In the genomic region with DNA sequence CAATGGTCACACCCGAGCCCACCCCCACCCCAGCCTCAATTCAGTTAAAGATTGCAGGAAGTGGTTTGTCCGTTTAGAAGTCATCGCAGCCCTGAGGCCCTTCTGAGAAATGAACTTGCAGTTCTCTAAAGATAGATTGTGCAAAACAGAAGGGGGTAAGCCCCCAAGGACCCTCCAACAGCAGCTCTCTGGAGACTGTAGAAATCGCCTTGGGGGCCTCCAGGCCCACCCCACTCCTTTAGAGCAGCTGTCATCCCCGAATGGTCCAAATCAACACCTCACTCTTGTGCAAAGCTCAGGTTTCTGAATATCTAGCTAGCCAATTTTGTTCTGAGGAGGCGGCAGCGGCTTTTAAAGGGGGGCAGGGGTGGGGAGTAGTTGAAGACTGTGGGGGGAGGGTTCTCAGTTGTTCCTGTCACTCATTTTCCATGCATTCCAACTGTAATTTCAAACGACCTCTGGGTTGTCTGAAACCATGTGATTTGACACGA, we compare ENCODE assay signal across 15 mouse cellular contexts.
DNase-seq lines count a peak whose midpoint lies in the region; ATAC-seq and TF ChIP-seq lines count a peak whose summit lies in the region.
"Had no signal": no experiment of that assay in that cellular context is flagged by ENCODE, and none has a peak within 500 bp of the region (broad histone marks: within the 10 kb centered on the region; RNA-seq: fewer than 3 reads in every experiment).

No protein-coding gene starts in this region.

- no peak overlapping the region for H3K9ac ChIP-seq in embryonic facial prominence, embryonic 13.5 days
- no peak overlapping the region for H3K9ac ChIP-seq in forebrain, postnatal 0 days
- H3K9ac ChIP-seq in intestine, postnatal 0 days (ENCODE audit: low read depth, low read length) = no peak overlapping the region

- H3ac ChIP-seq in myocyte (ENCODE audit: control insufficient read depth, insufficient read length) = no peak overlapping the region

- ATAC-seq in embryonic facial prominence, embryonic 13.5 days (ENCODE audit: insufficient number of reproducible peaks, insufficient read depth, low FRiP score, low TSS enrichment, low read depth) = peak; percentile 56; the same call in 1 of the 2 replicates
- no peak for ATAC-seq in forebrain, postnatal 0 days
- no peak for ATAC-seq in intestine, postnatal 0 days
- ATAC-seq: Patski had no signal

- H3K4me3 ChIP-seq in testis, adult 2 months (ENCODE audit: control insufficient read depth, low read depth, low read length) = peak overlapping the region; percentile 35; the same call in 1 of the 2 replicates
- H3K4me3 ChIP-seq in embryonic facial prominence, embryonic 13.5 days = no peak overlapping the region
- no peak overlapping the region for H3K4me3 ChIP-seq in myocyte
- no peak overlapping the region for H3K4me3 ChIP-seq in forebrain, postnatal 0 days (ENCODE audit: low read depth, low read length)
- H3K4me3 ChIP-seq in intestine, postnatal 0 days (ENCODE audit: low read depth, low read length) = no peak overlapping the region
- H3K4me3 ChIP-seq in lung, adult 2 months (replicated peaks; ENCODE audit: extremely low read depth, low read depth, low read length) = no peak overlapping the region

- TF ChIP-seq CTCF in testis, adult 2 months (IDR thresholded peaks at IDR 0.05; ENCODE audit: control insufficient read depth, insufficient read depth, insufficient replicate concordance, low read depth, low read length) = no peak
- TF ChIP-seq CTCF in forebrain, postnatal 0 days (IDR thresholded peaks at IDR 0.05; ENCODE audit: low read depth) = no peak
- TF ChIP-seq CTCF in intestine, postnatal 0 days (IDR thresholded peaks at IDR 0.05; ENCODE audit: low read depth) = no peak
- TF ChIP-seq CTCF in lung, adult 2 months (IDR thresholded peaks at IDR 0.05; ENCODE audit: insufficient read depth, low read length) = no peak

- H3K4me2 ChIP-seq in embryonic facial prominence, embryonic 13.5 days = 0 out of 2 replicates have a peak overlapping the region, but pooled peaks have one; percentile 9
- H3K4me2 ChIP-seq in myocyte (ENCODE audit: low read depth) = peak overlapping the region; percentile 26
- H3K4me2 ChIP-seq in forebrain, postnatal 0 days (ENCODE audit: low read depth) = no peak overlapping the region
- no peak overlapping the region for H3K4me2 ChIP-seq in intestine, postnatal 0 days (replicated peaks; ENCODE audit: low read depth)

- WGBS in embryonic facial prominence, embryonic 13.5 days = 20% methylated on average over 9 of the region's 9 CpGs
- 72% methylated on average over 9 of the region's 9 CpGs for whole genome bisulfite sequencing in forebrain, postnatal 0 days
- 82% methylated on average over 9 of the region's 9 CpGs for WGBS in intestine, postnatal 0 days
- WGBS in lung, adult 2 months = 53% methylated on average over 9 of the region's 9 CpGs

- H3K27ac ChIP-seq in testis, adult 2 months (ENCODE audit: control insufficient read depth, insufficient read depth, low read depth, low read length) = no peak overlapping the region
- H3K27ac ChIP-seq in embryonic facial prominence, embryonic 13.5 days = no peak overlapping the region
- H3K27ac ChIP-seq in forebrain, postnatal 0 days (ENCODE audit: low read depth, low read length) = no peak overlapping the region
- H3K27ac ChIP-seq in intestine, postnatal 0 days (ENCODE audit: low read depth, low read length) = no peak overlapping the region
- H3K27ac ChIP-seq: macrophage had no signal

- H3K36me3 ChIP-seq in testis, adult 2 months (ENCODE audit: control insufficient read depth, insufficient read depth, low read length) = no peaks in the 10 kb centered on the region
- no peaks in the 10 kb centered on the region for H3K36me3 ChIP-seq in embryonic facial prominence, embryonic 13.5 days
- no peaks in the 10 kb centered on the region for H3K36me3 ChIP-seq in myocyte (ENCODE audit: control insufficient read depth, insufficient read depth)
- H3K36me3 ChIP-seq in forebrain, postnatal 0 days (ENCODE audit: insufficient read depth) = no peaks in the 10 kb centered on the region
- H3K36me3 ChIP-seq in intestine, postnatal 0 days (ENCODE audit: control insufficient read depth, insufficient read depth) = no peaks in the 10 kb centered on the region

- no peaks in the 10 kb centered on the region for H3K4me1 ChIP-seq in testis, adult 2 months (ENCODE audit: control insufficient read depth, insufficient read depth, low read length)
- H3K4me1 ChIP-seq in embryonic facial prominence, embryonic 13.5 days = peaks cover 17% of the 10 kb centered on the region
- no peaks in the 10 kb centered on the region for H3K4me1 ChIP-seq in forebrain, postnatal 0 days (ENCODE audit: insufficient read depth)
- H3K4me1 ChIP-seq in intestine, postnatal 0 days (replicated peaks; ENCODE audit: control insufficient read depth, insufficient read depth, low read length) = no peaks in the 10 kb centered on the region
- no peaks in the 10 kb centered on the region for H3K4me1 ChIP-seq in lung, adult 2 months (ENCODE audit: control insufficient read depth, insufficient read depth, low read length)

- no peaks in the 10 kb centered on the region for H3K79me2 ChIP-seq in myocyte (ENCODE audit: control insufficient read depth, insufficient read depth)

- no peaks in the 10 kb centered on the region for H3K27me3 ChIP-seq in testis, adult 2 months (ENCODE audit: control insufficient read depth, insufficient read depth, low read length)
- H3K27me3 ChIP-seq in embryonic facial prominence, embryonic 13.5 days = no peaks in the 10 kb centered on the region
- no peaks in the 10 kb centered on the region for H3K27me3 ChIP-seq in myocyte (ENCODE audit: control insufficient read depth, insufficient read depth, insufficient read length)
- H3K27me3 ChIP-seq in forebrain, postnatal 0 days (ENCODE audit: insufficient read depth, low read length) = no peaks in the 10 kb centered on the region
- H3K27me3 ChIP-seq in intestine, postnatal 0 days (replicated peaks; ENCODE audit: control insufficient read depth, insufficient read depth, low read length) = no peaks in the 10 kb centered on the region
- H3K27me3 ChIP-seq: CH12.LX, Patski had no signal

- H3K9me3 ChIP-seq in embryonic facial prominence, embryonic 13.5 days = no peaks in the 10 kb centered on the region
- H3K9me3 ChIP-seq in forebrain, postnatal 0 days (ENCODE audit: low read length) = no peaks in the 10 kb centered on the region
- H3K9me3 ChIP-seq in intestine, postnatal 0 days (ENCODE audit: control insufficient read depth) = no peaks in the 10 kb centered on the region

- no peak for TF ChIP-seq POLR2A in testis, adult 2 months (IDR thresholded peaks at IDR 0.05; ENCODE audit: control insufficient read depth, low read depth, low read length)
- no peak for TF ChIP-seq POLR2A in myocyte (IDR thresholded peaks at IDR 0.05; ENCODE audit: insufficient read length, low read depth)
- TF ChIP-seq POLR2A in lung, adult 2 months (IDR thresholded peaks at IDR 0.05; ENCODE audit: borderline replicate concordance, extremely low read depth, low read depth, low read length) = no peak

- no peak for DNase-seq in testis, postnatal 14 days (ENCODE audit: low spot score)
- DNase-seq in liver = peak; percentile 38
- no peak for DNase-seq in forebrain, postnatal 0 days
- no peak for DNase-seq in lung, adult 2 months
- DNase-seq: cerebellum, adult 9-10 months; heart, postnatal 10 days; kidney, postnatal 14 days; right cerebral cortex, postnatal 25 days had no signal

TF ChIP-seq in myocyte, 11 proteins besides CTCF, POLR2A, EP300 and RAD21:
- TF ChIP-seq TCF3 (IDR thresholded peaks at IDR 0.05; ENCODE audit: insufficient read length, low read depth) (no peak), CEBPB (IDR thresholded peaks at IDR 0.05; ENCODE audit: insufficient read depth, poor library complexity, severe bottlenecking) (no peak), MYOD1 (IDR thresholded peaks at IDR 0.05; ENCODE audit: control insufficient read depth in 1 of 3, insufficient read length in 2 of 3, low read depth in 2 of 3) (peak in 2 of 3 experiments; percentile 71 to 93), MYOG (IDR thresholded peaks at IDR 0.05; ENCODE audit: control insufficient read depth in 1 of 3, insufficient read depth in 1 of 3, insufficient read length in 2 of 3, low read depth in 2 of 3) (no peak), MAX (IDR thresholded peaks at IDR 0.05; ENCODE audit: low read depth) (no peak), E2F4 (IDR thresholded peaks at IDR 0.05; ENCODE audit: insufficient read depth) (no peak), TCF12 (IDR thresholded peaks at IDR 0.05; ENCODE audit: insufficient read depth, poor library complexity, severe bottlenecking) (peak; percentile 70)

Comparison
In these comparisons a context has a peak if more than half of its experiments do, and no peak if none do; other contexts are left out.
1. H3K4me2 ChIP-seq: peak in embryonic facial prominence, embryonic 13.5 days (single experiment) and myocyte (single experiment); none in forebrain, postnatal 0 days (single experiment) and intestine, postnatal 0 days (single experiment).